Mouse (Mus musculus): ENCODE results near the gene Dapk1. TPM values are rescaled to one million over a fixed set of nuclear protein-coding genes. Genes with fewer than 3 reads are reported as not detected.

Gene Dapk1
- total RNA-seq, 1 experiment from 2014 or later = 8.6 TPM

DNA sequence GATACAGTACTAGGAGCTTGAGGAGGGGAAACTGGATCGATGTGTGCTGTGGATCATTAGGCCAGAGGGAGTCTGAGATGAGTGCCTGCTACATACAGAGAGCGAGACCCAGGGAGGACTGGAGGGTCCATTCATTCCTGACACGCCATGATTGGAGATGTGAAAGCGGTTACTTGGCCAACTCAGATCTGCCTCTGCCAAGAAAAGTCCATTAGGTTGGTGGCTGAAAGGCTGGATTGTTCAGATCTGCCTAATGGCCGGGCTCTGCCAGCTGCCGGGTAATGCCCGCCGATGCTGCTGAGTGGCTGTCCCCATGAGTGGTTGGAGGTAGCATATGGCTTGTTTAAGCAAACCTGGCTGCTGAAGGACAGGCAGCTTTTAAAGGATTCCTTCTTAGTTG is 12.4 kb downstream of the Dapk1 start:
- no peak for ATAC-seq (replicated peaks; ENCODE audit: low read depth, poor library complexity, severe bottlenecking)

DNA sequence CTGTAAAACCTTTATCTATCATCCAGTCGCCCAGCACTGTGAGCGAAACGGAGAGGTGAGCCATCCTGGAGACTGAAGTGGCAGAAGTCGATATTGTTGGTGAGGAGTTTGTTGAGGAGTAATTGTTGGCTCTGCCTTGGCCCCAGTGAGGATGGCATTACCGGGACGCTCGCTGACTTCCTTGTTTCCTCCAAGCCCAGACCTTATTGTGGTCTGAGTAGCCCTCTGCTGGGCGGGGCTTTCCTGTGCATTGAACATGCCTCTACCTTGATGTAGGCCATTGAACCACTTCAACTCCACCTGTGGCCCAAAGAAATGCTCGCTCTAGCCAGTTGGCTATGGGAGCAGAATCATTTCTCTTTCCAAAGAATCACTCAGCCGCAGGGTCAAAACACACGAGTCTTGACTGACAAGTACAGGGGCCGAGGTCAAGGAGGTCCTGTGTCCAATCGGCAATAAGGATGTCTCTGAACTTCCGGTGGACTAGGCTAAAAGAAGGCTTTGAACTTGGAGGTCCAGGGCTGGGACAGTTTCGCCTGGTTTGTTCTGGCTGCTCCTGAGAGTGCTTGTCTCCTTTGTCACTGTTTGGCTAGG is 13.4 kb downstream of the Dapk1 start:
- ATAC-seq (replicated peaks; ENCODE audit: low read depth, poor library complexity, severe bottlenecking) = peak; percentile 55

DNA sequence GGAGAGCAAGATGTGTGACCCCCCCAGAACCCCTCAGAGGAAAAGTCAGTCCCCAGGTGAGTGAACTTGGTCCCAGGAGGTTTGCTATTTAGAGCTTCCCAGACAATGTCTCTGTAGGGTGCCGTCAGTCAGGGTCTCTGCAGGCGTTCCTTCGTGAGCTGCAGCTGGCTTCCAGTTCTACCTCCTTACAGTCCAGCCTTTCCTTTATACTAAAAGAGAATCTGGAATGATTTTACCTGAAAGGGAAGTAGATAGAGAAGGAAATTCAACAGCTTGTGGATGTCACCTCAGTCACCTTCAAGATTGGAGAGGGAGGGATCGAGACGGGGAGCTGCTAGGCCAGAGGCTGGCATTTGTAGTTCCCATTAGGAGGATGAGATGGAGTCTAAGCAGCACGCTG is 14.3 kb downstream of the Dapk1 start:
- ATAC-seq (replicated peaks; ENCODE audit: low read depth, poor library complexity, severe bottlenecking) = no peak

DNA sequence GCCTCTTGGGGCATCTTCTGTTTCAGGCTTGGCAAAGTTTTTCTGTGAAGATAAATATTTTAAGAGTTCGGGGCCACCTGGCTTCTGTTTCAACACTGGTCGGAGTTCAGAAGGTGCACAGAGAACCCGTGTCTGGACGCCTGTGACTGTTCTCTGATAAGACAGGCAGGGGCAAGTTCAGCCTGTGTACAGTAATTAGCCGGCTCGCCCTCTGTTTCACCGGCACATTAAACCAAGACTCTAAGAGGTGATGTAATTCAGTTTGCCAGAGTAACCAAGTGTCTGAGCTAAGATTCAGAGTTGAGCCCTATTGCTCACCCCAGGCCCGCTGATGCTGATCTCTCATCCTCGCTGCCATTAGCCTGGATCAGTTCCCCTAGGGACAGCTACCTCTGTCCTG is 16.5 kb downstream of the Dapk1 start:
- ATAC-seq (replicated peaks; ENCODE audit: low read depth, poor library complexity, severe bottlenecking) = no peak

DNA sequence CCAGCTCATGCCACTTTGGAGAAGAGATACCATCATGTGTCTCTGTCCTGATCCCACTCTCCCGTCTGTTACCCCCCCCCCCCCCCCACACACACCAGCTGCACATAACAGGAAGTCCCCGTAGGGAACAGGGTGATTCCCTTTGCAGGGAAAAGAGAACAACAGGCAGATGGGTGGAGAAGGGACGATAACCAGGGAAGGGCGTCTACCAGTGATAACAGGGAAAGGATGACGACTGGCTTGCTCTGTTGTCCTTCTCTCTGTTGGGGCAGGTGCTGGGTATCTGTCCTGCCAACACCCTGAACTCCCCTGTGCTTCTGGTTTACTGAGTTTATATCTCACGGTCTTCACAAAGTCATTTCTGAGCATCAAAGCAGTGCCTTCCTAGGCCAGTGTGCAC is 18.0 kb downstream of the Dapk1 start:
- ATAC-seq (replicated peaks; ENCODE audit: low read depth, poor library complexity, severe bottlenecking) = peak; percentile 37; the same call in 1 of the 2 replicates

DNA sequence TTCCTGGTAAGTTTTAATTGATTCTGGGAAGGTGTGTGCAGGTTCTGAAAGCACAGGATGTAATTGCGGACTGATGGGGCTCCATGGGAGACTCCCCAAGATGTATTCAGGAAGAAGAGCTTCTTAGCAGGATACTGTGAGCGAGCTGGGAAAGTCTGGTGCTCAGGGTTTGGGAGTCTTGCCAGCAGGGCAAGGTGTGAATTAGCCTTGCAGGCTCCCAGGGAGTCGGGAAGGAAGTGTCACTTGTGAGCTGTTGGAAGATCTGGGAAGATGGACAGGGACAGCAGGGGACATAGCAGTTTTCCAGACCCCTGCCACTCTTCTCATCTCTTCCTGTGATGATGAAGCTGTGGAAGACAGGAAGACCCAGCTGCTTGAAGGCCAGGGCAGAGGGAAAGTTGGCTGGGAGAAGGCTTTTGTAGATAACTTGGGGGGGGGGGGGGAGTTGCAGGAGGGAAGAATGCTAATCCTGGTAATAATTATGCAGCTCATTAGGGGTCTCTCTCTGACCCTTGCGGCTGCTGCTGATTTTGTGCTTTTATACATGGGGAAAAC is 19.7 kb downstream of the Dapk1 start:
- ATAC-seq (replicated peaks; ENCODE audit: low read depth, poor library complexity, severe bottlenecking) = no peak

DNA sequence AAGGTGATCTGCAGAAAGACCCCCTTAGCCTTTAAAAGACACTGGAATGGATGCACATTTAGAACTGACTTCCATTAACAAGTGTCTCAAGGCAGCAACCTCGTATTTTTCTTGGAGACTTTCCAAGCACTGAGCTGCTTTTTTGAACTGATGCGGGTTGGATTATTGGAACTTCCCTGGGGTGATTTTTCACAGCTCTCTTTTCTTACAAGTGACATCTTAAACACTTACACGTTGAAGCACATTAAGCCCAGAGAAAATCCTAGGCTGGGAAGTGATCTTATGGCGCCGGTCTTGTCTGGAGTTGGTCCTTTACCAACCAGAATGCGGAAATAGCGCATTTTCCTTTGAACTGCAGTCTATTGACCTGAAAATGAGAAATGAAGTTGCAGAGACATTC is 23.8 kb downstream of the Dapk1 start:
- ATAC-seq (replicated peaks; ENCODE audit: low read depth, poor library complexity, severe bottlenecking) = no peak

DNA sequence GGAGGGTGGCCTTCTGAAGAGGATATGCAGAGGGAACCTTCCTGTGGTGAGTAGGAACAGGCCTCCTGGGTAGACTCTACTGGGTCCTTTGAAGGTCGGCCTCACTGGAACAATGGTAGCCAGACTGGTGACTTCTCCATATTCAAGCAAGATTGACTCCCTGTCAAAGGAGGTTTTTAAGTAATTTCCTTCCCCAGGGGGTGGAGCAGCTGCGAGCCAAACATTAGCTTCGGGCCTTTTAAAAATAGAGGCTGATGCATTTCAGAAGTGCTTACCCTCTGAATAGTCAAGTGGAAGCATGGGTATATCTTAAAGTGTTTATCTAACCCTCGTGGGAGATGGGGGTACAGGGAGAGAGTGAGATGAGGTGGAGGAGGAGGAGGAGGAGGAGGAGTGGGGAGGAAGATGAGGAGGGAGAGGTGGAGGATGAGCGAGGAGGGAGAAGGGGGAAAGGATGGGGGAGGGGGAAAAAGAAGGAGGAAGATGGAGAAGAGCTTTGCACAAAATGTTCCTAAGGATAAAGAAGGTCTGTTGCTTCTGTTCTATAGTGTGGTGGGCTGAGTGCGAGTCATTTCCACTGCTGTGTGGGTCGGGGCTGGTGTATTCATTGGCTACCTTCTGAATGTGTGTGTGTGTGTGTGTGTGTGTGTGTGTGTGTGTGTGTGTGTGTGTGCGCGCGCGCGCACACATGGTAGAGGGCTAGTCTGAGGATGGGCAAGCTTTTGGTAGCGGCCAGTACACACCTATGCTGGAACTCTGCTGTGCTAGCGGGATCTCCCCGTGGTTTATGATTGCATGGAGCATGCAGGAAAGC is 26.3 kb downstream of the Dapk1 start:
- no peak for ATAC-seq (replicated peaks; ENCODE audit: low read depth, poor library complexity, severe bottlenecking)

DNA sequence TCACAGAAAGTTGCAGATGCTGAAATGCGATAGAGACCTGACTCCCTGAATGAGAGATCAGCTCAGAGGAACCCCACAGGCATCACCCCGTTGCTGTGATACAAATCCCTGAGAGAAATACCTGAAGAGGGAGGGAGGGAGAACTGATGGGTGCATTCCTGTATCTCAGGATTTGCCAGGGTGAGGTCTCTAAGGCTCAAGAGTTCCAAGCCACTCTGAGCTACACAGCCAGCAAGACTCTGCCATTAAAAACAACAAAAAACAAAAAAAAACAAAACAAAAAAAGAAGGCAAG is 26.9 kb downstream of the Dapk1 start:
- ATAC-seq (replicated peaks; ENCODE audit: low read depth, poor library complexity, severe bottlenecking) = no peak

DNA sequence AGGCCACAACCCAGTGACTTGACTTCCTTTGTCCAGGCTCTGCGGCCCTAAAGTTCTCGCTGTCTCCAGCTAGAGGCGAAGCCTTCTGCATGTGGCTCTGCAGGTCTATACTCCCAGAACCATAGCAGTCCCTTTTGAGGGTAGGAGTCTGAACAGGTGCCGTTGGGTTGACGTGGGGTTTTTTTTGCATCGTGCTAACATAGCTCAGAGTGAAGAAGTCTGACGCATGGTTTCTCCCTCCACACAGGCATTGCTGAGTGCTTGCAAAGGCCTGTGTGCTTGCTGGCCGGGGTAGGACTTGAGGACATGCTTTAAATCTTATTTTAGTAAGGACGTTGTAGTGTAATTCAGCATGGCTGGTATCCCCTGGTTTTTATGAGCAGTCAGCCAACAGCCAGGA is 27.7 kb downstream of the Dapk1 start:
- ATAC-seq (replicated peaks; ENCODE audit: low read depth, poor library complexity, severe bottlenecking) = no peak

DNA sequence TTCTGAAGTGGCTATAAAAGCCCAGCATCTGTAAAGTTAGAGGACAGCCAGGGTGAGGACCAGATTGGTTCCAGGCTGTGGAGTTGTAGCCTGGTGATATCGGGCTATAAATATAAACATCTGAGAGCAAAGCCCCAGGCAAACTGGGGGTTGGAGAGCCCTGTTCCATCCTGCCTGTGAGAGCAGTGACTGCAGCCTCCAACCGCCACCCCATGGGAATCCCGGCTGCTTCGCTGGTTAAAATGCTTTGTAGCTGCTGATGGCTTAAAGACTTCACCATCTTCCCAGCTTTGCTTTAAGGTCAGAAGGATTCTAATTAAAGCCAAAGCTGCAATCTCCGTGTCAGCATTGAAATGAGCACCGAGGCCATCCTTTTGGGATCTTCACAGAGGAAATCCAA is 32.2 kb downstream of the Dapk1 start:
- no peak for ATAC-seq (replicated peaks; ENCODE audit: low read depth, poor library complexity, severe bottlenecking)

DNA sequence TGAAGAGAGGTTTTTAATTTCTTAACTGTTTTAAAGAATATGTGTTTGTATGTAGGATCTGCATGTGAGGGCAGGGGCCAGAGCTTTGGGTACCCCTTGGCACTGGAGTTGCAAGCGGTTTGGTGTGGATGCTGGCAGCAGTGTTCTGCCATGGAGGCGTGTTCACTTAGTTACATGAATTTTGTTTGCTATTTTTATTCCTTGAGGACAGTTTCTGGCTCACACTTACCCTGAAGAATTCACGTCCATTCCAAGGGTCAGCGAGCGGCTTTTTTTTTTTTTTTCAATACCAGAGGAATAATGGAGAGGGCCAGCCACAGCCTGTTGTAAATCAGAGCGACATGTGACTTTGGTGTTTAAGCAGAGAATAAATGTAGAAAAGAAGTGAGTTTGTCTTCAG is 33.9 kb downstream of the Dapk1 start:
- no peak for ATAC-seq (replicated peaks; ENCODE audit: low read depth, poor library complexity, severe bottlenecking)

DNA sequence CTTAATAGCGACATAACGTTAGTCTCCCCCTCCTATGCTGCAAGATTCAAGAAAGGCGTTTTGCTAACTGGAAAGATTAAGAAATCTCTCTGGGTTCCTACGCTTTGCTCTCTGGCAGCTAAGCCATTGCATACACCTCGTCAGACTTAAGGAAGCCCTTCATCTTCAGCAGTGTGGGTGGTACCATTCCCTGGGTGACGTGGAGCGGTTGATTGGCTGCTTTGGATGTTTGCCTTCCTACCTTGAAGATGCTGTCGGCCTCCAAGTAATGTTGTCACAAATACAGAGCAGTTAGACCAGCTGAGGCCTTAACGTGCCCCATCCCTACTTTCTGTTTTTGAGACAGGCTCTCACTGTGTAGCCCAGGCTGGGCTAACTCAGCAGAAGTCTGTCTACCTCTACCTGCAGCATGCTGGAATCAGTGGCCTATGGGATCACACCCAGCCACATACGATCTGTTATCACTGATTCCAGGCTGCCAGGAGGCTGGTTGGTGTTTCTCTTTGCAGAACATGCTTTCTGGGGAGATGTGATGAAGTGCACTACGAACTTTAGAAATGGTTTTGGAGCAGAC is 37.8 kb downstream of the Dapk1 start:
- ATAC-seq (replicated peaks; ENCODE audit: low read depth, poor library complexity, severe bottlenecking) = no peak

DNA sequence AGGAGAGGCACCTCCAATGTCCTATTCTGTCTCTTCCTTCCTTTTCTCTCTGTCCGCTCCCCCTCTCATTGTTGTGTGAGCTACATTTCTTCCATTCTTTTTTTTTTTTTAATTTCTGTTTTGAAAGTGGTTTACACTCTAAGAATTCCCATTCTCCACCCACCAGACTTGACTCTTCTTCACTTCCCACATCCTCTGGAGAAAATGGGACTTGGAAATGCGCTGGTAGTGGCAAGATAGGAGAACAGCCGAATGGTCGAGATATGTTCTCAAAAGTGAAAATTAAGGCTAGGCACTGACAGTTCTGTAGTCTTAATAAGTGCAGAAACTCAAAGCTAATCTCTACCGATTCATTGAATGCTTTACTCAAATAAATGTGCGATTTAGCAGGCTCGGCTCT is 38.7 kb downstream of the Dapk1 start:
- no peak for ATAC-seq (replicated peaks; ENCODE audit: low read depth, poor library complexity, severe bottlenecking)

DNA sequence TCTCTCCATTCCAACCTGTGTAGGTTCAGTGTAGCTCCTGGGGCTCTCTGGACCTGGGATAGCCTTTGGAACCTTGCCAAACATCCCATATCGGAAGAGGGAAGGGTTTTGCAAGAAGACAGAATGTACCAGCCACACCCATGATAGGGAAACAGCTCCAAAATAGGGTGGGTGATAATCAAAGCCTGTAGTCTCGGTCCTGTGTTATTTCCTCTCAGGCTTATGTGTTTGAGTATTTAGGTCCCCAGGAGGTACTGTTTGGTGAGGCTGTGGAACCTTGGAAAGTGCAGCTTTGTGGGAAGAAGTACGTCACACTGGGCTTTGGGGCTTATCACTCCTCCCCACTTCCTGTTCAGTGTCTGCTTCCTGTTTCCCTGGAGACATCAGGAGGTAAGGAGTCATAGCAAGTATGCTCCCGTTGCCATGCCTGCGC is 42.7 kb downstream of the Dapk1 start:
- ATAC-seq (replicated peaks; ENCODE audit: low read depth, poor library complexity, severe bottlenecking) = peak; percentile 93

DNA sequence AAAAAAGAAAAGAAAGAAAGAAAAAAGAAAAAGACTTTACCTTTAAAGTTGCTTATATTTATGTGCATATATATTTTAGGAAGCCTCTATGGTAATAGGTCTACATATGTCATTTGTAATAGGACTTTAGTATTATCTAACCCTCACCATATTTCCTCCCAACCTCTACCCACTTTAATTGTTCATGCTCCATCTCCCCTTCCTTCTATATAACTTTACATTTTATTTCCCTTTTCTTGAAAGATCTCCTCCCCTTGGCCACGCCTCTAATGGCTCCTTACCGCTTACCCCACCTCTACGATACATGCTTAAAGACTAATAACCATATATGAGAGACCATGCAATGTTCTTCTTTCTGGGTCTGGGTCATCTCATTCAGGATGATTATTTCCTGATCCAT is 45.0 kb downstream of the Dapk1 start:
- no peak for ATAC-seq (replicated peaks; ENCODE audit: low read depth, poor library complexity, severe bottlenecking)

DNA sequence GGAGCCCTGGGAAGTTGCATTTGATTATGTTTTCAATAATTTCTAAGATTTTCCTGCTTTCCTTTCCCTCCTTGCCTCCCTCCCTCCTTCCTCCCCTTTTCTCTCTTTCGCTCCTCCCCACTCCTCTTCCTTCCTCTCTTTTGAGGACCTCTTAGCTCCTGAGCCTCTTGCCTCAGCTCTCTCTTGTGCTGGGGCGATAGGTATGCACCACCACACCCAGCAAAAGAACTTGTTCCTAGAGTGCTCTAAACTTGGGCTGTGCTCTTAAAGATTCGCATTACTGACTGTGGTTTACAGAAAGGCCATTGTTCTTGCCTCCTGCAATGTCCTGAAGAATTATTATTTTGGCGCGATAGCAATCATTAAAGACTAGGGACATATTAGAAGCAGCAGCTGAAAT is 46.6 kb downstream of the Dapk1 start:
- no peak for ATAC-seq (replicated peaks; ENCODE audit: low read depth, poor library complexity, severe bottlenecking)

DNA sequence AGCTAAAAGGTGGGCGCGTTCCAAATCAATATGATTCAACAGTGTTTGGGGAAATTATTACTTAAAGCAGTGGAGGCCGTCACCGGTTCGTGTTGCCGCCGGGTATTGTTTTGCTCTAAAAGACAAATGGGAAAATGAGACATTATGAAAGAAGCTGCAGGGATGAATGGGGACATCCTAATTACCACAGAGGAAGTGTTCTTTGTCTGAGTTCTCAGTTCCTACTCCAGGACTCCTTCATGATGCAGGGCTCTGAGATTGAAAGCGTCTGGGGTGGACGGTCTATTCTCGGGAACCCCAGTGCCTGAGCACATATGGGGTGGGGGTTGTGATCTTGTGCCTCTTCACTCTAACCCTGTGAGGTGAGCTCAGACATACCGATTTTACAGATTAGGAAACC is 48.3 kb downstream of the Dapk1 start:
- ATAC-seq (replicated peaks; ENCODE audit: low read depth, poor library complexity, severe bottlenecking) = 0 out of 2 replicates have a peak, but pooled peaks have one; percentile 13

DNA sequence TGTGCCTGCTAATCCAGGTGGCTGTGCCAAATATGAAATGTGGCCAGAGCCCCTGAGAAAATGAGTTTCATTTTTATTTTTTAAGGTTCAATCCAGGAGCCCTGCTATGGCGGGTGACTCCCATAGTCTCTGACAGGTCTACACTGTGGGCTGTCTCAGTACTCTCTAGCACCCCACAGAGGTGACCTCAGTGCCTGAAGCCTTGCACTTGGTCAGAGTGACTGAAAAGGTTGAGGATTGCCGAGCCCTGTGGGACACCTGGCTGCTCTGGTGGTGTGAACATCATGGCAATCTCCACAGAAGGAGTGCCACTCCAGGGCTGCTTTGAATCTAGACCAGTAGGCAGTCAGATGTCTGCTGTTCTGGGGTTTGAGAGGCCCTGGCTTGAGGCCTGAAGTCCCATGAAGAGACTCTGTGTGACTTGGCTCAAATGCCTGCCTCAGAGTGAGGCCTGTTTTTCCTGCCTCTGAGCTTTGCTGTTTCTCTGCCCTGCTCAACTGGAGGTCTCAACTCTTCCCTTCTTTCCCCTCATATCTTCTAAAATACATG is 52.3 kb downstream of the Dapk1 start:
- no peak; the same call in 1 of the 2 replicates for ATAC-seq (replicated peaks; ENCODE audit: low read depth, poor library complexity, severe bottlenecking)

DNA sequence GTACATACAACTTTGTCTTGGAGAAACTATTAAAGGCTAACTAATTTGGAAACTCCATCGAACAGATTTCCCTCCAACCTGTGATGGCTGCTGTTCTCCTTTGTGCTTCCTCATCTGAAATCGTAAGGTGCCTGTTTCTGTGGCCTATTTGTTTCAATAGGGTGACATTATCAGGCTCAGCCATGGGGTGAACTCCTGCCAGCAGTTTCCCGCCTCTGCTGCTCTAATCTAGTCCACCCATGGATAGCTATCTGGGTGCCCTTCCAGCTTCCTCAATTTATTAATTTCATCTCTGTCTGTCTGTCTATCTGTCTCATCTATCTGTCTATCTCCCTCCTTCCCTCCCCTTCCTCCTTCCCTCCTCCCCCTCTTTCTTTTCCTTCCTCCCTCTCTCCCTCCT is 53.5 kb downstream of the Dapk1 start:
- ATAC-seq (replicated peaks; ENCODE audit: low read depth, poor library complexity, severe bottlenecking) = peak; percentile 85

DNA sequence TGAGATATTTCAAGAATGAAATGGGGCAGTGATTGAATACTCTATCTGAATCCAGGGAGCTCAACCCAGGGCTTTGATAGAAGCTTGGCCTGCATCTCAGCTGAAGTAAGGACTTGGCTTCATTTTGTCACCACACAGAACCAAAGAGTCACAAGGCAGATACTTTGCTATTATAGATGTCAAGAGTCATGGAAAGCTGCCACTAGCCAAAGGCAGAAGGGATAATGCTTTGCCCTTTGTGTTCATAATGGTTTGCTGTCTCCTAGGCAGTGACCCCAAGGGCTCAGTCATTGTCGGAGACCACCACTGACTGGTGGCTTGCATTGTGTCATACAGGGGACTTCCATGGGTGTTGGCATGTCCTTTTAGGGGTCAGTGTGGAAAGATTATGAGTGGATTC is 57.9 kb downstream of the Dapk1 start:
- no peak for ATAC-seq (replicated peaks; ENCODE audit: low read depth, poor library complexity, severe bottlenecking)
